Mouse (Mus musculus): ENCODE measurements around the gene Cep85l. TPM values are rescaled to one million over a fixed set of nuclear protein-coding genes. Genes with fewer than 3 reads are reported as not detected.

Gene Cep85l
- polyA plus RNA-seq, 1 experiment from 2014 or later: 2.0 TPM

- no peak for TF ChIP-seq CTCF (IDR thresholded peaks at IDR 0.05; ENCODE audit: low read depth)
- Histone ChIP-seq H3K4me3 (ENCODE audit: low read depth, low read length) (no peak overlapping the region), H3K4me2 (replicated peaks; ENCODE audit: low read depth) (no peak overlapping the region), H3K9ac (ENCODE audit: low read length) (no peak overlapping the region), H3K4me1 (replicated peaks; ENCODE audit: control insufficient read depth, insufficient read depth) (no peaks in the 10 kb centered on the region; the same call in 1 of the 2 replicates), H3K9me3 (ENCODE audit: control insufficient read depth, low read length) (no peaks in the 10 kb centered on the region), H3K27me3 (ENCODE audit: control insufficient read depth, insufficient read depth, low read length) (no peaks in the 10 kb centered on the region), H3K36me3 (ENCODE audit: control insufficient read depth, insufficient read depth, low read length) (no peaks in the 10 kb centered on the region), H3K27ac (replicated peaks) (no peak overlapping the region)
- ATAC-seq (ENCODE audit: low FRiP score, low TSS enrichment): no peak
- DNase-seq (ENCODE audit: low spot score): no peak
Observed at GRCm38 (mm10) chr10:53402293-53402692, 22.5 kb upstream of the Cep85l start.

- no peak overlapping the region for H3K4me3 ChIP-seq (ENCODE audit: low read depth, low read length)
- 43% methylated on average over 3 of the region's 3 CpGs for WGBS
- TF ChIP-seq CTCF (IDR thresholded peaks at IDR 0.05; ENCODE audit: low read depth) (no peak), EP300 (optimal IDR thresholded peaks at IDR 0.05) (no peak)
- no peak overlapping the region for H3K9ac ChIP-seq (ENCODE audit: low read length)
- no peaks in the 10 kb centered on the region for H3K9me3 ChIP-seq (ENCODE audit: control insufficient read depth, low read length)
- H3K27ac ChIP-seq (replicated peaks): peak overlapping the region; percentile 8; the same call in 1 of the 2 replicates
- DNase-seq (ENCODE audit: low spot score): no peak
- no peak overlapping the region for H3K4me2 ChIP-seq (replicated peaks; ENCODE audit: low read depth)
- no peaks in the 10 kb centered on the region; the same call in 1 of the 2 replicates for H3K4me1 ChIP-seq (replicated peaks; ENCODE audit: control insufficient read depth, insufficient read depth)
- no peaks in the 10 kb centered on the region for H3K36me3 ChIP-seq (ENCODE audit: control insufficient read depth, insufficient read depth, low read length)
- H3K27me3 ChIP-seq (ENCODE audit: control insufficient read depth, insufficient read depth, low read length): no peaks in the 10 kb centered on the region
- no peak for ATAC-seq (ENCODE audit: low FRiP score, low TSS enrichment)
Observed at GRCm38 (mm10) chr10:53399053-53399452, 19.3 kb upstream of the Cep85l start.

- Histone ChIP-seq H3K4me3 (ENCODE audit: low read depth, low read length) (peak overlapping the region; percentile 27; the same call in 1 of the 2 replicates), H3K4me1 (replicated peaks; ENCODE audit: control insufficient read depth, insufficient read depth) (no peaks in the 10 kb centered on the region; the same call in 1 of the 2 replicates), H3K27ac (replicated peaks) (peak overlapping the region; percentile 78), H3K4me2 (replicated peaks; ENCODE audit: low read depth) (peak overlapping the region; percentile 44), H3K9ac (ENCODE audit: low read length) (peak overlapping the region; percentile 50; the same call in 1 of the 2 replicates), H3K27me3 (ENCODE audit: control insufficient read depth, insufficient read depth, low read length) (no peaks in the 10 kb centered on the region), H3K36me3 (ENCODE audit: control insufficient read depth, insufficient read depth, low read length) (no peaks in the 10 kb centered on the region), H3K9me3 (ENCODE audit: control insufficient read depth, low read length) (no peaks in the 10 kb centered on the region)
- TF ChIP-seq CTCF (IDR thresholded peaks at IDR 0.05; ENCODE audit: low read depth) (no peak), EP300 (optimal IDR thresholded peaks at IDR 0.05) (no peak)
- ATAC-seq (ENCODE audit: low FRiP score, low TSS enrichment): peak; percentile 47; the same call in 1 of the 2 replicates
- DNase-seq (ENCODE audit: low spot score): no peak
- WGBS: 4% methylated on average over 9 of the region's 9 CpGs
Observed at GRCm38 (mm10) chr10:53398540-53398902, 18.8 kb upstream of the Cep85l start.

- peak overlapping the region; percentile 78 for H3K27ac ChIP-seq (replicated peaks)
- no peaks in the 10 kb centered on the region for H3K27me3 ChIP-seq (ENCODE audit: control insufficient read depth, insufficient read depth, low read length)
- peak overlapping the region; percentile 27; the same call in 1 of the 2 replicates for H3K4me3 ChIP-seq (ENCODE audit: low read depth, low read length)
- H3K36me3 ChIP-seq (ENCODE audit: control insufficient read depth, insufficient read depth, low read length): no peaks in the 10 kb centered on the region
- peak overlapping the region; percentile 50; the same call in 1 of the 2 replicates for H3K9ac ChIP-seq (ENCODE audit: low read length)
- peak overlapping the region; percentile 44 for H3K4me2 ChIP-seq (replicated peaks; ENCODE audit: low read depth)
- no peaks in the 10 kb centered on the region; the same call in 1 of the 2 replicates for H3K4me1 ChIP-seq (replicated peaks; ENCODE audit: control insufficient read depth, insufficient read depth)
- H3K9me3 ChIP-seq (ENCODE audit: control insufficient read depth, low read length): no peaks in the 10 kb centered on the region
- no peak for TF ChIP-seq EP300 (optimal IDR thresholded peaks at IDR 0.05)
- no peak for TF ChIP-seq CTCF (IDR thresholded peaks at IDR 0.05; ENCODE audit: low read depth)
- no peak for ATAC-seq (ENCODE audit: low FRiP score, low TSS enrichment)
- 35% methylated on average over 10 of the region's 10 CpGs for WGBS
- DNase-seq (ENCODE audit: low spot score): no peak
Observed at GRCm38 (mm10) chr10:53397846-53398539, 18.2 kb upstream of the Cep85l start.

GRCm38 (mm10) chr10:53394923-53395629 is 15.3 kb upstream of the Cep85l start:
- DNase-seq (ENCODE audit: low spot score) (no peak), ATAC-seq (ENCODE audit: low FRiP score, low TSS enrichment) (no peak)
- H3K9me3 ChIP-seq (ENCODE audit: control insufficient read depth, low read length): no peaks in the 10 kb centered on the region
- H3K4me1 ChIP-seq (replicated peaks; ENCODE audit: control insufficient read depth, insufficient read depth): no peaks in the 10 kb centered on the region; the same call in 1 of the 2 replicates
- TF ChIP-seq EP300 (optimal IDR thresholded peaks at IDR 0.05): no peak
- TF ChIP-seq CTCF (IDR thresholded peaks at IDR 0.05; ENCODE audit: low read depth): no peak
- WGBS: 51% methylated on average over 9 of the region's 9 CpGs
- no peaks in the 10 kb centered on the region for H3K36me3 ChIP-seq (ENCODE audit: control insufficient read depth, insufficient read depth, low read length)
- no peak overlapping the region for H3K4me2 ChIP-seq (replicated peaks; ENCODE audit: low read depth)
- no peak overlapping the region for H3K4me3 ChIP-seq (ENCODE audit: low read depth, low read length)
- H3K27me3 ChIP-seq (ENCODE audit: control insufficient read depth, insufficient read depth, low read length): no peaks in the 10 kb centered on the region
- no peak overlapping the region for H3K27ac ChIP-seq (replicated peaks)
- H3K9ac ChIP-seq (ENCODE audit: low read length): no peak overlapping the region

Measured in stomach, postnatal 0 days (tissue).